Mouse (Mus musculus): ENCODE results near the gene Ankrd35. TPM values are rescaled to one million over a fixed set of nuclear protein-coding genes. Genes with fewer than 3 reads are reported as not detected.
A peak's percentile ranks its signal among the peaks of the same experiment; 100 is the strongest.
"Not testable (repeated sequence)": the region's sequence is repeated elsewhere in the genome, so short reads cannot be mapped to it uniquely, and the experiment has no call there.

Ankrd35 gene
- polyA plus RNA-seq, 1 experiment from 2014 or later = 1.3 TPM

- DNase-seq (ENCODE audit: low spot score) = no peak
These were observed 67.2 kb downstream of the Ankrd35 start for GRCm38 (mm10) chr3:96737013-96737740.

DNA sequence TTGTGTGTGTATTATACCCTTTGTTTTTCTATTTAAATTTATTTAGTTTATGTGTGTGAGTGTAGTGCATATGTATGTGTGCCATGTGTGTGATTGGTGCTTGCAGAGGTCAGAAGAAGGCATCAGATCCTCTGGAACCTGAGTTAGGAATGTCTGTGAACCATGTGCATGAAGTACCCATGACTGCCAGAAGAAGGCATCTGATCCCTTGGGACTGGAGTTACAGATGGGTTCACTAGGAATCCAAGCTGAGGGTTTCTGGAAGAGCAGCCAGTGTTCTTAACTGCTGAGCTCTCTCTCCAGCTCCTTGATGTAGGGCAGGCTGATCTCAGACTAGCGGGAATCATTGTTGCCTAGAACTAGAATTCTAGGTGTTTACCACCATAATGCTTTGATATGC is 68.1 kb downstream of the Ankrd35 start:
- TF ChIP-seq CTCF (IDR thresholded peaks at IDR 0.05; ENCODE audit: low read depth) = peak; percentile 59
- H3K4me3 ChIP-seq (replicated peaks; ENCODE audit: low read depth, low read length) = no peak overlapping the region
- no peak overlapping the region for H3K27ac ChIP-seq
- ATAC-seq (replicated peaks; ENCODE audit: low FRiP score, low read depth) (0 out of 2 replicates have a peak, but pooled peaks have one; percentile 21), DNase-seq (ENCODE audit: low spot score) (peak; percentile 56)
- no peak overlapping the region for H3K4me2 ChIP-seq (ENCODE audit: low read length)
- H3K4me1 ChIP-seq (replicated peaks; ENCODE audit: insufficient read depth, low read length) = 0 out of 2 replicates have a peak, but pooled peaks cover 4% of the 10 kb centered on the region
- WGBS = 95% methylated on average over 1 of the region's 1 CpGs
- no peaks in the 10 kb centered on the region for H3K27me3 ChIP-seq (ENCODE audit: insufficient read depth, low read length)
- no peak overlapping the region for H3K9ac ChIP-seq (ENCODE audit: low read depth, low read length)
- H3K36me3 ChIP-seq (ENCODE audit: insufficient read depth, low read length) = no peaks in the 10 kb centered on the region
- H3K9me3 ChIP-seq (replicated peaks; ENCODE audit: low read length) = no peaks in the 10 kb centered on the region

More at GRCm38 (mm10) chr3:96737013-96737740, 67.2 kb downstream of the Ankrd35 start:
- TF ChIP-seq CTCF (IDR thresholded peaks at IDR 0.05; ENCODE audit: low read depth) = no peak
- H3K9me3 ChIP-seq (replicated peaks; ENCODE audit: low read length) = no peaks in the 10 kb centered on the region
- no peak overlapping the region for H3K9ac ChIP-seq (ENCODE audit: low read depth, low read length)
- H3K27ac ChIP-seq = no peak overlapping the region
- no peak overlapping the region for H3K4me3 ChIP-seq (replicated peaks; ENCODE audit: low read depth, low read length)
- 44% methylated on average over 1 of the region's 1 CpGs for WGBS
- H3K36me3 ChIP-seq (ENCODE audit: insufficient read depth, low read length) = no peaks in the 10 kb centered on the region
- 0 out of 2 replicates have a peak, but pooled peaks cover 4% of the 10 kb centered on the region for H3K4me1 ChIP-seq (replicated peaks; ENCODE audit: insufficient read depth, low read length)
- H3K27me3 ChIP-seq (ENCODE audit: insufficient read depth, low read length) = no peaks in the 10 kb centered on the region
- no peak overlapping the region for H3K4me2 ChIP-seq (ENCODE audit: low read length)
- ATAC-seq (replicated peaks; ENCODE audit: low FRiP score, low read depth) = no peak

DNA sequence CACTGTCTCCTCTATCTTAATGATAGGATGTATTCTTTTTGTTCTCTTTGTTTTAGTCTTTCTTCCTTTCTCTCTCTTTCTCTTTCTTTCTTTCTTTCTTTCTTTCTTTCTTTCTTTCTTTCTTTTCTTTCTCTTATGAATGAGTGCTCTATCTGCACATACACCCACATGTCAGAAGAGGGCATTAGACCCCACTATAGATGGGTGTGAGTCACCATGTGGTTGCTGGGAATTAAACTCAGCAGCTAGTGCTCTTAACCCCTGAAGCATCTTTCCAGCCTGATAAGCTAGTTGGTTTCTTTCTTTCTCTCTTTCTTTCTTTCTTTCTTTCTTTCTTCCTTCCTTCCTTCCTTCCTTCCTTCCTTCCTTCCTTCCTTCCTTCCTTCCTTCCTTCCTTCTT is 70.3 kb downstream of the Ankrd35 start:
- H3K4me3 ChIP-seq (replicated peaks; ENCODE audit: low read depth, low read length); H3K9me3 ChIP-seq (replicated peaks; ENCODE audit: low read length); H3K36me3 ChIP-seq (ENCODE audit: insufficient read depth, low read length); H3K27ac ChIP-seq; H3K4me2 ChIP-seq (ENCODE audit: low read length); DNase-seq (ENCODE audit: low spot score); H3K27me3 ChIP-seq (ENCODE audit: insufficient read depth, low read length); ATAC-seq (replicated peaks; ENCODE audit: low FRiP score, low read depth); H3K4me1 ChIP-seq (replicated peaks; ENCODE audit: insufficient read depth, low read length); H3K9ac ChIP-seq (ENCODE audit: low read depth, low read length): not testable (repeated sequence)

Other genes with a start within 250 kb of the Ankrd35 start
- gene BC107364, start 217.8 kb upstream of the Ankrd35 start, polyA plus RNA-seq (2015; fragmentation: Nextera tagmentation; extraction: Ambion mirVana) = 0.40 and 0.51 TPM in 2 replicates
- 0.07 and 0.10 TPM in 2 replicates for gene Hfe2, start 145.0 kb upstream of the Ankrd35 start, polyA plus RNA-seq (2015; fragmentation: Nextera tagmentation; extraction: Ambion mirVana)
- gene Txnip, start 112.2 kb upstream of the Ankrd35 start, polyA plus RNA-seq (2015; fragmentation: Nextera tagmentation; extraction: Ambion mirVana) = 241 and 254 TPM in 2 replicates
- not detected in 2 replicates for gene Gm16253, start 93.1 kb upstream of the Ankrd35 start, polyA plus RNA-seq (2015; fragmentation: Nextera tagmentation; extraction: Ambion mirVana)
- 26.0 and 28.2 TPM in 2 replicates for gene Polr3gl, start 76.0 kb upstream of the Ankrd35 start, polyA plus RNA-seq (2015; fragmentation: Nextera tagmentation; extraction: Ambion mirVana)
- 1.2 and 1.3 TPM in 2 replicates for gene Ankrd34a, start 73.5 kb upstream of the Ankrd35 start, polyA plus RNA-seq (2015; fragmentation: Nextera tagmentation; extraction: Ambion mirVana)
- gene Lix1l, start 69.0 kb upstream of the Ankrd35 start, polyA plus RNA-seq (2015; fragmentation: Nextera tagmentation; extraction: Ambion mirVana) = 4.9 and 5.2 TPM in 2 replicates
- gene Rbm8a, start 40.2 kb upstream of the Ankrd35 start, polyA plus RNA-seq (2015; fragmentation: Nextera tagmentation; extraction: Ambion mirVana) = 100 and 111 TPM in 2 replicates
- gene Pex11b, start 34.8 kb upstream of the Ankrd35 start, polyA plus RNA-seq (2015; fragmentation: Nextera tagmentation; extraction: Ambion mirVana) = 69.4 and 70.1 TPM in 2 replicates
- 0.06 TPM in 1 of 2 replicates, not detected in the other for gene Gm42957, start 34.7 kb upstream of the Ankrd35 start, polyA plus RNA-seq (2015; fragmentation: Nextera tagmentation; extraction: Ambion mirVana)
- 0.42 and 0.59 TPM in 2 replicates for gene Itga10, start 24.5 kb upstream of the Ankrd35 start, polyA plus RNA-seq (2015; fragmentation: Nextera tagmentation; extraction: Ambion mirVana)
- gene Pias3, start 26.3 kb downstream of the Ankrd35 start, polyA plus RNA-seq (2015; fragmentation: Nextera tagmentation; extraction: Ambion mirVana) = 38.7 and 39.1 TPM in 2 replicates
- gene Nudt17, start 38.4 kb downstream of the Ankrd35 start, polyA plus RNA-seq (2015; fragmentation: Nextera tagmentation; extraction: Ambion mirVana) = 8.2 and 9.5 TPM in 2 replicates
- gene Polr3c, start 57.5 kb downstream of the Ankrd35 start, polyA plus RNA-seq (2015; fragmentation: Nextera tagmentation; extraction: Ambion mirVana) = 25.3 and 29.8 TPM in 2 replicates
- 59.0 and 59.2 TPM in 2 replicates for gene Rnf115, start 57.5 kb downstream of the Ankrd35 start, polyA plus RNA-seq (2015; fragmentation: Nextera tagmentation; extraction: Ambion mirVana)
- 322 and 401 TPM in 2 replicates for gene Pdzk1, start 159.2 kb downstream of the Ankrd35 start, polyA plus RNA-seq (2015; fragmentation: Nextera tagmentation; extraction: Ambion mirVana)
- 0.06 and 0.09 TPM in 2 replicates for gene Cd160, start 159.2 kb downstream of the Ankrd35 start, polyA plus RNA-seq (2015; fragmentation: Nextera tagmentation; extraction: Ambion mirVana)
- 12.4 and 14.7 TPM in 2 replicates for gene Gja5, start 234.6 kb downstream of the Ankrd35 start, polyA plus RNA-seq (2015; fragmentation: Nextera tagmentation; extraction: Ambion mirVana)
- 32.8 and 36.6 TPM in 2 replicates for gene Gpr89, start 235.2 kb downstream of the Ankrd35 start, polyA plus RNA-seq (2015; fragmentation: Nextera tagmentation; extraction: Ambion mirVana)

All from kidney, postnatal 0 days (tissue).